Mouse (Mus musculus) lung, embryonic 14.5 days (tissue): ENCODE data around the gene Marveld2. TPM values are rescaled to one million over a fixed set of nuclear protein-coding genes. Genes with fewer than 3 reads are reported as not detected.

ENCODE experiments used
- ATAC-seq: fragments of 200-750 bp; cut with Nextera tagmentation; 2 replicates; pipeline ENCODE4 v1.8.0; 2017; ENCODE audit warnings: mild to moderate bottlenecking, moderate TSS enrichment, moderate library complexity; ENCODE audit not compliant: insufficient read depth
- DNase-seq: peaks from one replicate; pipeline ENCODE4 v3.0.0-alpha.2; 2015
- H3K27ac ChIP-seq: fragments of 300-500 bp; sonication (generic); 2 replicates; pipeline ENCODE4 v1.5.1; 2014; ENCODE audit warnings: low read depth, mild to moderate bottlenecking, moderate library complexity
- H3K27me3 ChIP-seq: fragments of 300-500 bp; sonication (generic); 2 replicates; pipeline ENCODE4 v1.6.1; 2014; ENCODE audit warnings: low read length, control low read depth; ENCODE audit not compliant: insufficient read depth
- H3K36me3 ChIP-seq: fragments of 300-500 bp; sonication (generic); 2 replicates; pipeline ENCODE4 v1.6.1; 2014; ENCODE audit warnings: control low read depth; ENCODE audit not compliant: insufficient read depth
- H3K4me1 ChIP-seq: fragments of 300-500 bp; sonication (generic); 2 replicates; pipeline ENCODE4 v1.6.1; 2014; ENCODE audit warnings: antibody characterized with exemption, control low read depth; ENCODE audit not compliant: insufficient read depth
- H3K4me2 ChIP-seq: fragments of 300-500 bp; sonication (generic); 2 replicates; pipeline ENCODE4 v1.6.1; 2014; ENCODE audit warnings: mild to moderate bottlenecking
- H3K4me3 ChIP-seq: fragments of 300-500 bp; sonication (generic); 2 replicates; pipeline ENCODE4 v1.5.1; 2014; ENCODE audit warnings: low read depth, low read length
- H3K9ac ChIP-seq: fragments of 300-500 bp; sonication (generic); 2 replicates; pipeline ENCODE4 v1.6.1; 2014
- H3K9me3 ChIP-seq: fragments of 300-500 bp; sonication (generic); 2 replicates; pipeline ENCODE4 v1.6.1; 2016; ENCODE audit warnings: low read depth, low read length, control low read depth
- CTCF ChIP-seq: IDR thresholded peaks from 2 replicates; pipeline ENCODE4 v1.5.1; 2016; ENCODE audit warnings: antibody characterized with exemption, low read depth
- WGBS: fragments of 180-500 bp; shearing (Covaris S2); extraction: QIAGEN DNeasy Blood & Tissue Kit; methylation state at CpG from one replicate; pipeline ENCODE4 v1.1.7; 2014; 5-methylcytosine and 5-hydroxymethylcytosine counted together
- polyA plus RNA-seq: library from polyadenylated mRNA; unstranded; fragments of >200 nt; fragmentation: Nextera tagmentation; extraction: Ambion mirVana; gene quantifications from 2 replicates; pipeline ENCODE4 v1.2.1, GENCODE M21; 2014

Gene Marveld2
- polyA plus RNA-seq, 1 experiment from 2014 or later = 11.8 TPM

DNA sequence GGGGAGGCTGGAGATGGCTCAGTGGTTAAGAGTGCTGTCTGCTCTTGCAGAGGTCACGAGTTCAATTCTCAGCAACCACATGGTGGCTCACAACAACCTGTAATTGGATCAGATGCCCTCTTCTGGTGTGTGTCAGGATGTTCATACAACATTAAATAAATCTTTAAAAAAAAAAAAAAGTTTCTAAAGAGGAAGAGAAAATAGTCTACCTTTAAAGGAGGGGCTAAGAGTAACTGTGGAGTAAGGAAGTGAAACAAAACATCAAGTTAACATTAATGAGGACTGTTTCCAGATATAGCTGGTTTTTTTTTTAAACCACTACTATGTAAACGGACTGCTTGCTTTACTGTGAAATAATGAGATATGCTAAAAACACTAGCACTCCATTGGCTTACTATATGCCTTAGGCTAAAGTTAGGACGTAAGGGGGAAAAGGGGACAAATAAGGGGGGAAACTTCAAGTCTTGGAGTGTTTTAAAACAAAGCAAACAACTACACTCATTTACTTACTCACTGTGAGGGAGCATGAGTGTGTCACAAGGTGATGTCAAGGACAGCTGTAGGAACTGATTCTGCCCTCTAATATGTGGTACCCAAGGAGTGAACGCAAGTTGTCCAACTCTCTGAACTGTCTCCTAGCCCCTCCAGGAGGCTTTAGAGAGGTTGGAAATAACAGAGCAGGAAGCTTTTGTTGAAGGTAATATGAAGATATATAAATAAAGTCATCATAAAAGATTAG, 25.9 kb upstream of the Marveld2 start:
- Histone ChIP-seq H3K4me1 (no peaks in the 10 kb centered on the region), H3K36me3 (peaks cover 76% of the 10 kb centered on the region), H3K9ac (no peak overlapping the region), H3K9me3 (no peaks in the 10 kb centered on the region), H3K27ac (no peak overlapping the region), H3K27me3 (no peaks in the 10 kb centered on the region), H3K4me3 (no peak overlapping the region), H3K4me2 (no peak overlapping the region)
- 91% methylated on average over 4 of the region's 4 CpGs for WGBS
- TF ChIP-seq CTCF = no peak
- ATAC-seq (no peak), DNase-seq (no peak)

DNA sequence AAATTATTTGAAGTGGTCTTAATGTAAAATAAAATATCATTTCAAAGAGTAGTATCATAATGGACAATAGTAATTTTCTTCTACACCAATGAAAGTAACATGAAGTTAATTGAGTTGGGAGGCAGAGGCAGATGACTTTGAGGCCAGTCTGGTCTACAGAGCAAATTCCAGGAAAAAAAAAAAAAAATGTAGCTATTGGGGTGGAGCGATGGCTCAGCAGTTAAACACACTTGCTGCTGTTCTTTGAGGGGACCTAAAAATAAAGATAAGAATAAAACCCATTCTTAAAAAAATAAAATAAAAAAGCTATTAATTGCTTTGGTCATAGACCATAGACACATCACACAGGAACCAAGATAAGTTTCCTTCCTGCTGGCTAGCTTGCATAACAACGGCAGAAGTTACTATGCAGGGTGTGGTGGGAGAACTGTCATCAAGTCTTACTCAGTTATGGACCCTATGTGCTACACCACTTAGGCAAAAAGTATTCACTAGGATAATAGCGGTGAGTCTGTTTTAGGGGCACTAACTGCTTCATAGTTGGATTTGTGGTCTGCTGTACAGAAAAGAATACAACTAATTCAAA, 17.4 kb upstream of the Marveld2 start:
- 87% methylated on average over 3 of the region's 3 CpGs for WGBS
- no peak for TF ChIP-seq CTCF
- H3K4me3 ChIP-seq = no peak overlapping the region
- peaks cover 76% of the 10 kb centered on the region for H3K36me3 ChIP-seq
- no peaks in the 10 kb centered on the region for H3K27me3 ChIP-seq
- H3K9ac ChIP-seq = no peak overlapping the region
- H3K4me1 ChIP-seq = no peaks in the 10 kb centered on the region
- DNase-seq = no peak
- no peak overlapping the region for H3K27ac ChIP-seq
- no peaks in the 10 kb centered on the region for H3K9me3 ChIP-seq
- no peak overlapping the region for H3K4me2 ChIP-seq
- ATAC-seq = no peak

DNA sequence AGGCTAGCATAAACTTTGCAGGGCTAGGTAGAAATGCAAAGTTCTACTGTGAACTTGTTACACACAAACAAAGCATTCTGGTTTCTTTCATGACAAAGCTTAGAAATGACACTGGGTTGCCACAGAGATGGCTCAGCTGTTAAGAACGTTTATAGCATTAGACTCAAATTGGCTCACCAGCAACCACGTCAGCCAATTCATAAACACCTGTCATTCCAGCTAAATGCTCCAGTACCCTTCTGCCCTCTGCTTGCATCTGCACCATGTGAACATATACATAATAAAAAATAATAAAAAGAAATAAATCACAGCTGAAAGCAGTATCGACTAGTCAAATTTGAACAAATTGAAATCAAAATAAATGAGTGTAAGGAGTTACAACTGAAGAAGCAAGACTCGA, 5.5 kb upstream of the Marveld2 start:
- Histone ChIP-seq H3K4me1 (no peaks in the 10 kb centered on the region), H3K4me2 (no peak overlapping the region), H3K27me3 (no peaks in the 10 kb centered on the region; the same call in 1 of the 2 replicates), H3K4me3 (no peak overlapping the region), H3K9ac (no peak overlapping the region), H3K27ac (no peak overlapping the region), H3K36me3 (peaks cover 75% of the 10 kb centered on the region), H3K9me3 (no peaks in the 10 kb centered on the region)
- WGBS = 69% methylated on average over 4 of the region's 4 CpGs
- DNase-seq (no peak), ATAC-seq (no peak)
- no peak for TF ChIP-seq CTCF

- H3K36me3 ChIP-seq = peaks cover 42% of the 10 kb centered on the region
- WGBS = 79% methylated on average over 13 of the region's 13 CpGs
- no peak overlapping the region for H3K9ac ChIP-seq
- no peaks in the 10 kb centered on the region for H3K9me3 ChIP-seq
- H3K27ac ChIP-seq = no peak overlapping the region
- no peak for TF ChIP-seq CTCF
- H3K4me3 ChIP-seq = no peak overlapping the region
- H3K4me2 ChIP-seq = no peak overlapping the region
- H3K4me1 ChIP-seq = no peaks in the 10 kb centered on the region
- peaks cover 9% of the 10 kb centered on the region; the same call in 1 of the 2 replicates for H3K27me3 ChIP-seq
- ATAC-seq (no peak), DNase-seq (no peak)
Observed at GRCm38 (mm10) chr13:100617583-100617982, 812 bp upstream of the Marveld2 start.

- peak; percentile 38 for TF ChIP-seq CTCF
- 58% methylated on average over 2 of the region's 2 CpGs for WGBS
- Histone ChIP-seq H3K27me3 (peaks cover 9% of the 10 kb centered on the region; the same call in 1 of the 2 replicates), H3K4me2 (no peak overlapping the region), H3K27ac (no peak overlapping the region), H3K9me3 (no peaks in the 10 kb centered on the region), H3K36me3 (peaks cover 15% of the 10 kb centered on the region), H3K9ac (no peak overlapping the region), H3K4me3 (no peak overlapping the region), H3K4me1 (no peaks in the 10 kb centered on the region)
- ATAC-seq (no peak), DNase-seq (peak; percentile 14)
Observed at GRCm38 (mm10) chr13:100612903-100613302, 3.9 kb downstream of the Marveld2 start.

- Histone ChIP-seq H3K27me3 (peaks cover 9% of the 10 kb centered on the region; the same call in 1 of the 2 replicates), H3K27ac (no peak overlapping the region), H3K4me3 (no peak overlapping the region), H3K4me1 (no peaks in the 10 kb centered on the region), H3K4me2 (no peak overlapping the region), H3K9ac (no peak overlapping the region), H3K9me3 (no peaks in the 10 kb centered on the region), H3K36me3 (peaks cover 8% of the 10 kb centered on the region; the same call in 1 of the 2 replicates)
- no peak for ATAC-seq
- no peak for DNase-seq
- WGBS = 92% methylated on average over 10 of the region's 10 CpGs
- no peak for TF ChIP-seq CTCF
Observed at GRCm38 (mm10) chr13:100612251-100612650, 4.5 kb downstream of the Marveld2 start.

GRCm38 (mm10) chr13:100611266-100611665, 5.5 kb downstream of the Marveld2 start:
- Histone ChIP-seq H3K27me3 (peaks cover 2% of the 10 kb centered on the region; the same call in 1 of the 2 replicates), H3K36me3 (peaks cover 8% of the 10 kb centered on the region; the same call in 1 of the 2 replicates), H3K4me1 (no peaks in the 10 kb centered on the region), H3K9me3 (no peaks in the 10 kb centered on the region), H3K4me2 (no peak overlapping the region), H3K9ac (no peak overlapping the region), H3K4me3 (no peak overlapping the region), H3K27ac (no peak overlapping the region)
- ATAC-seq (no peak), DNase-seq (no peak)
- TF ChIP-seq CTCF = no peak
- 91% methylated on average over 13 of the region's 13 CpGs for WGBS
